Mouse (Mus musculus) neural tube, embryonic 15.5 days (tissue): ENCODE data around the gene Gm21095. TPM values are rescaled to one million over a fixed set of nuclear protein-coding genes. Genes with fewer than 3 reads are reported as not detected.
"Not testable (repeated sequence)": the region's sequence is repeated elsewhere in the genome, so short reads cannot be mapped to it uniquely, and the experiment has no call there.

Experiments
- ATAC-seq: fragments of 200-750 bp; cut with Nextera tagmentation; 2 replicates; pipeline ENCODE4 v1.8.0; 2017; ENCODE audit warnings: mild to moderate bottlenecking, moderate TSS enrichment, moderate library complexity; ENCODE audit not compliant: low FRiP score
- H3K27ac ChIP-seq: fragments of 300-500 bp; sonication (generic); replicated peaks from 2 replicates; pipeline ENCODE4 v1.5.1; 2015; ENCODE audit warnings: mild to moderate bottlenecking, inconsistent platforms
- H3K27me3 ChIP-seq: fragments of 300-500 bp; sonication (generic); replicated peaks from 2 replicates; pipeline ENCODE4 v1.6.1; 2015; ENCODE audit warnings: inconsistent platforms
- H3K36me3 ChIP-seq: fragments of 300-500 bp; sonication (generic); 2 replicates; pipeline ENCODE4 v1.6.1; 2015; ENCODE audit warnings: inconsistent platforms
- H3K4me1 ChIP-seq: fragments of 300-500 bp; sonication (generic); 2 replicates; pipeline ENCODE4 v1.6.1; 2015; ENCODE audit warnings: inconsistent platforms
- H3K4me2 ChIP-seq: fragments of 300-500 bp; sonication (generic); 2 replicates; pipeline ENCODE4 v1.6.1; 2015; ENCODE audit warnings: inconsistent platforms, mild to moderate bottlenecking, moderate library complexity
- H3K4me3 ChIP-seq: fragments of 300-500 bp; sonication (generic); replicated peaks from 2 replicates; pipeline ENCODE4 v1.5.1; 2015; ENCODE audit warnings: mild to moderate bottlenecking, inconsistent platforms
- H3K9ac ChIP-seq: fragments of 300-500 bp; sonication (generic); replicated peaks from 2 replicates; pipeline ENCODE4 v1.6.1; 2015; ENCODE audit warnings: mild to moderate bottlenecking, inconsistent platforms
- H3K9me3 ChIP-seq: fragments of 300-500 bp; sonication (generic); replicated peaks from 2 replicates; pipeline ENCODE4 v1.6.1; 2016; ENCODE audit warnings: inconsistent platforms
- WGBS: fragments of 180-500 bp; shearing (Covaris S2); methylation state at CpG from one replicate; pipeline ENCODE4 v1.1.7; 2015; ENCODE audit warnings: mixed read lengths; 5-methylcytosine and 5-hydroxymethylcytosine counted together
- polyA plus RNA-seq: library from polyadenylated mRNA; unstranded; fragments of >200 nt; fragmentation: Nextera tagmentation; extraction: Ambion mirVana; gene quantifications from 2 replicates; pipeline ENCODE4 v1.2.1, GENCODE M21; 2015

The Gm21095 gene
- polyA plus RNA-seq = not detected in 2 replicates

GRCm38 (mm10) chrY:84096979-84097378 is at the start of gene Gm21095:
Gene Gm21095 (plus strand): TSS chrY:84097279.
- not testable (repeated sequence) for H3K9me3 ChIP-seq, H3K27me3 ChIP-seq, ATAC-seq, H3K9ac ChIP-seq, H3K4me3 ChIP-seq, H3K4me1 ChIP-seq, H3K27ac ChIP-seq, H3K36me3 ChIP-seq, H3K4me2 ChIP-seq
- whole genome bisulfite sequencing = no CpG with 5 or more reads among the region's 6 CpGs
